Mouse (Mus musculus) left cerebral cortex, adult 11 months (tissue): ENCODE measurements around the gene Vmn2r118.

Experiments
- DNase-seq: peaks from one replicate; pipeline ENCODE4 v3.0.0; 2022; ENCODE audit warnings: low spot score

Gene Vmn2r118

DNA sequence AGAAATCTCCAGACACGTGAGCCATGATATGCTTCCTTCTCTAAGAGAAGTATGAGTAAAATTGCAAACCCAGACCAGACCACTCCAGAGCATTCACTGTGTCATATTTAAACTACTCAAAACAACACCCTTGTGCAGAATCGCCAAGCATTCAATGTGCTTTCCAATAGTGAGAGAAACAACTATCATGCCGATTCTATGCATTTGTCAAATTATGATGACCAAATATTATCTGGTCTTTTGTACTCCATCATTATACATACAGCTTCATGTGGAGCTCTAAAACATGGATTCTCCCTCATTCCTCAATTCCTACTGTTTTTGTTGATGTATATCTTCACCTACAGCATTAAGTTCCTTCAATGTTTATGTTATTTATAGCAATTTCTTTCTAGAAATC is at the start of gene Vmn2r118:
Gene Vmn2r118, minus strand, starts transcription at position 101 of the 400 bp plus-strand sequence.
- DNase-seq, result no peak

DNA sequence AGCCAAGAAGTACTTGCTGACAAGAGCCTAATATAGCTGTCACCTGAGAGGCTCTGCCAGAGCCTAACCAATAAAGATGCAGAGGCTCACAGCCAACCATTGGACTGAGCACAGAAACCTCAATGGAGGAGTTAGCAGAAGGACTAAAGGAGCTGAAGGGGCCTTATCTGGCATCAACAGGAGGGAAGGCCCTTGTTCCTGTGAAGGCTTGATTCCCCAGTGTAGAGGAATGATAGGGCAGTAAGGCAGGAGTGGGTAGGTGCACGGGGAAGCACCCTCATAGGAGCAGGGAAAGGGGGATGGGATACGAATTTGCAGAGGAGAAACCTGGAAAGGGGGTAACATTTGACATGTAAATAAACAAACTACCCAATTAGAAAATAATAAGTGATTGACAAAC is 36.1 kb upstream of the Vmn2r118 start:
- no peak for DNase-seq

DNA sequence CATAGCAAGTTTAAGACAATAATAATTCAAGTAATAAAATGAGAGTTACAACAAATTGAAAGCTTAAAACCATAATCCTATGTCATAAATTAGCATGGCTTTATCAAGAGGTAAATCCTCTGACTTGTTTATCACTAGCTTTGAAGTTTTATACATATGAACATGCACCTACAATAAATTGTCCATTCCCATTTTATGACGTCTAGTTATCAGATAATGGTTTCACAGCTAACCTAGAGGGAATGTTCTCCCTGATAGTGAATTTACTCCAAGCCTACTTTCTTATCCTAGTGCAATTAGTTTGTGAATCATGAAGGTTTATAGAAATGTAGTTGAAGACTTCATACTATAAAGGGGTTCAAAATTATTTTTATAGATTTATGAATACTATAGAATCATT is 34.2 kb downstream of the Vmn2r118 start:
- DNase-seq, result no peak

DNA sequence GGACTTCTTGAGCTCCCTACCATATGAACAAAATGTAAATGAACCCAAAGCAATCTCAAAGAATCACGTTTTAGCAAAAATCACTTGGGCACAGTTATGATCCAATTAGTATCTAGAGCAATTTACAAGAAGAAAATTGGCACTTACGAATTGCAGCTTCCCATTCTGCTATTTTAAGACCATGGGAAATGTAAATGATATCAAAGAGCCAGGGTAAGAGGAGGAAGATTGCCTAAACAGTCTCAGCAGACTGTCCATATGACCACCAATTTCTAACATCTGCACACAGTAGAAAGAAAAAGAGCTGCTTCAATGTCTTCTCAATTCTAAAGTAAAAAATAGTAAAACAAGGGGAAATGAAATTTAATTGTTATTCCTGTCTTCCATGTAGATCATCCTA is 63.2 kb downstream of the Vmn2r118 start:
- no peak for DNase-seq

- DNase-seq, result no peak
These were observed 76.5 kb downstream of the Vmn2r118 start for GRCm38 (mm10) chr17:55548476-55548875.
